Mouse (Mus musculus) fibroblast of lung, adult 2 months (primary cell): ENCODE measurements around the gene Zfp324.
A peak's percentile ranks its signal among the peaks of the same experiment; 100 is the strongest.
"Not testable (repeated sequence)": the region's sequence is repeated elsewhere in the genome, so short reads cannot be mapped to it uniquely, and the experiment has no call there.

Source experiments
- DNase-seq: peaks from one replicate; pipeline ENCODE4 v3.0.0-alpha.2; 2011; ENCODE audit warnings: low read depth

The Zfp324 gene

DNA sequence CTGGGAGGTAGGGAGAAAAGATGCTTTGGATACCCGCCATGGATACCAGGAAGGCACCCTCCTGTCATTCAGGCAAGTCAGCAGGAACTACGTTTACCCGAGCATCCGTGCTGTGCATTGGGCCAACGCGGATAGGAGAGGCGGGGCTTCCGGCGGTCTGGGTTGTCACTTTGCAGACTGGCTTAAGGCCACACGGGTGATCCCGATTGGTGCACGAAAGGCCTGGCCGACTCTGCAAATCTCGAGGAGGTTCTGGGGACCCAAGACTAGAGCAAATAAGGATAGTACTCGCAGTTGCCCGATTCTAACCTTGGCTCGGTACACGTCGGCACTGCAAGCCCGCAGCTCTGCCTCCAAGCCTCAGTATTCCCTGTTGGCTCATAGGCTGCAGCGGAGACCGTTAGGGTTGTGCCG is at the start of gene Zfp324:
Gene Zfp324 (plus strand): TSS at position 161 of the 414 bp plus-strand sequence.
- peak; percentile 81 for DNase-seq

DNA sequence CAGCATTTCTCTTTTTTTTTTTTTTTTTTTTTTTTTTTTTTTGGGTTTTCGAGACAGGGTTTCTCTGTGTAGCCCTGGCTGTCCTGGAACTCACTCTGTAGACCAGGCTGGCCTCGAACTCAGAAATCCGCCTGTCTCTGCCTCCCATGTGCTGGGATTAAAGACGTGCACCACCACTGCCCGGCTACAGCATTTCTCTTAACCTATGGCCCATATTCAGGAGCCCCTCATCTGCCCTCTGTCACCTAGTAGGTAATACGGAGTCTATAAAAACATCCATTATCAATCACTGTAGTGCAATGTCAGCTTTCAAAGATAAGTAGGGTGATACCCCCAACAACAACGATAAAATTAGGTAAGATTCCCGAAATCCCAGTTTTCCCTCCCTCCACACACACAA is 45.1 kb upstream of the Zfp324 start:
- not testable (repeated sequence) for DNase-seq

DNA sequence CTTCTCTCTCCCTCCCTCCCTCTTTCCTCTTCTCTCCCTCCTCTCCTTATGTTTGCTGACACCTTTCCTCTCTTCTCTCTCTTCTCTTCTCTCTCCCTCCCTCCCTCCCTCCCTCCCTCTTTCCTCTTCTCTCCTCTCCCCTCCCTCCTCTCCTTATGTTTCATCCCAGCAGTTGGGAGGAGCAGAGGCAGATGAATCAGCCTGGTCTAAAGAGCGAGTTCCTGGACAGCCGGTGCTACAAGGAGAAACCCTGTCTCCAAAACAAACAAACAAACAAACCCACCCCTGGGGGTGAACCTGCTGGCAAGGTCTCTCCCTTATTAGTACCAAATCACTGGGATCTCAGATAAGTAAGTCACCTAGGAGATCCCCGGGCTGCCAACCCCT is 44.3 kb upstream of the Zfp324 start:
- no peak for DNase-seq

DNA sequence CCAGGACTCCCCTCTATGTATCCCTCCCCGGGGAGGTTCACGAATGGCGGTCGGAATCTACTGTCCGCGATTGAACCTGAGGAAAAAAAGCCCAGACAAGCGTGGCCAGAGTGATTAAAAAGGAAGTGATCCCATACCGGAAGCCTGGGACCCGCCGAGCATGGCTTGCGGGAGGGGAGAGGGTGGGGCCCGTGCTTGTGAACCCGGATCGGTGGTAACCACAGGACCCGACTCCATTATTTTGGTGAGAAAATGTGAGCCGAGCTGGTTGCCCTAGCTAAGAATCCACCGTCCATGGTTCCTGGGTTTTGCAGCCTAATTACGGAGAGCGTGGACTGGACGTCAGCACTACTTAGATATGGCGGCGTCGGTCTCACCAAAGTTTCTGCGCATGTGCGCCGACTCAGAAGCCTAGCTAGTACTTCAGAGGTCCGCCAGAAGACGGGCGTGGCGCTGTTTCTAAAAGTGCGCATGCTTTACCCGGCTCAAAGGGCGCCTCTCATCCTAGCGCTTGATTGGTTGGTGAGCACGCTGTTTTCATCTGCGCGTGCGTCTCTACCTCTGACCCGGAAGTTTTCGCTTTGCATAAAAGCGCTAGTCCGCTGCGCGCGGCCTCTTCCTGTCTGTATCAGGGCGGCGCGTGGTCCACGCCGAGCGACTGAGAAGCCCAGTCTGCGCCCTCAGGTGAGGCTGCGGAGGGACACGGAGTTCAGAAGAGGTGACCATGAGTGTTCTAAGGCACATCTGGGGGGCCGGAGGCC is 43.8 kb upstream of the Zfp324 start, which contains the start of gene Rps5:
Gene Rps5 (plus strand): TSS at position 586 of the 761 bp plus-strand sequence.
- DNase-seq, result peak; percentile 99

DNA sequence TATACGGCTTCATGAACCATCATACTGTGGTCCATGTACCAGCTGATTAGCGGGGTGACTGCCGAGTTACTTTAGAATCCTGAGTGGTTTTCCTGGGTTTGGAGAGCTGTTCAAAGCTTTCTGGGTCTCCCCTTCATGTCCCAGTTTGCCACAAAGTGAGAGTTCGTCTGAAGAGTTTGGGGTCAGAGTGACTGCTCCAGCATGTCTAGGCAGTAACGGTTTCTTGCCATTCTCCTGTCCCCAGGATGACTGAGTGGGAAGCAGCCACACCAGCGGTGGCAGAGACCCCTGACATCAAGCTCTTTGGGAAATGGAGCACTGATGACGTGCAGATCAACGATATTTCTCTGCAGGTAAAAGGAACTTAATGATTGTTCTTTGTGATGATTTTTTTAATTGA is 42.9 kb upstream of the Zfp324 start:
- no peak for DNase-seq

DNA sequence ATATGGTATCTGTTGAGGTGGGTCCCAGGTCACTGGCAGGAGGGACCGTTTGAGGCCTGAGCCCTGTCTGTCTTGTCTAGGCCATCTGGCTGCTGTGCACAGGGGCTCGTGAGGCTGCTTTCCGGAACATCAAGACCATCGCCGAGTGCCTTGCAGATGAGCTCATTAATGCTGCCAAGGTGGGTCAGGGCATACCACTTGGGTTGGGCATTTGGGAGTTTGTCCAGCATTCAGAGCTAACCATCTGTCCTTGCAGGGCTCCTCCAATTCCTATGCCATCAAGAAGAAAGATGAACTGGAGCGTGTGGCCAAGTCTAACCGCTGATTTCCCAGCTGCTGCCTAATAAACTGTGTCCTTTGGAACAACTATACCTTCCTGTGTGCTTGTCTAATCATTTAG is 39.3 kb upstream of the Zfp324 start:
- DNase-seq, result no peak

DNA sequence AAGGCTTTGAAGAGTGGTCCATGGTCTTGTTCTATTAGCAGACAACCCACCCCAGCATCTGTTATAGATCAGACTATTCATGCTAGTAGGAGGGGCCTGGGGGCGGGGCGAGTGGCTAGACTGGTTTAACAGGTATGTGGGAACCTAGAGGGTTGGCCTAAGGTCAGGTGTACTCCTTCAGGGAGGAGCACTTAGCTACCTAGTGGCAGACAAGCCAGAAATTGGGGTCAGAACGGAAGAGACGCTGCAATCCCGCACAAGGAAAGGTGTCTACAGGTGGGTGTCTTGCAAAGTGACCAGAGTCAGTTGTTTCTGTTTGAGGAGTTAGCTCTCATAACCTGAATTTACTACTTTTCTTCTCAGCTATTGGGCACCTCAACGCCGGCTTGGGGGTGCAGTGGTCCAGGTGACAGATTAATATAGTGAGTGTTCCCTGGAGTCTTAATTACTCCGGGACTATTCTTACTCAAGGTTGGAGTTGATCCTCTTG is 38.4 kb upstream of the Zfp324 start, which contains the start of gene Rnf225:
Gene Rnf225 (plus strand): TSS at position 226 of the 490 bp plus-strand sequence.
- DNase-seq, result no peak

DNA sequence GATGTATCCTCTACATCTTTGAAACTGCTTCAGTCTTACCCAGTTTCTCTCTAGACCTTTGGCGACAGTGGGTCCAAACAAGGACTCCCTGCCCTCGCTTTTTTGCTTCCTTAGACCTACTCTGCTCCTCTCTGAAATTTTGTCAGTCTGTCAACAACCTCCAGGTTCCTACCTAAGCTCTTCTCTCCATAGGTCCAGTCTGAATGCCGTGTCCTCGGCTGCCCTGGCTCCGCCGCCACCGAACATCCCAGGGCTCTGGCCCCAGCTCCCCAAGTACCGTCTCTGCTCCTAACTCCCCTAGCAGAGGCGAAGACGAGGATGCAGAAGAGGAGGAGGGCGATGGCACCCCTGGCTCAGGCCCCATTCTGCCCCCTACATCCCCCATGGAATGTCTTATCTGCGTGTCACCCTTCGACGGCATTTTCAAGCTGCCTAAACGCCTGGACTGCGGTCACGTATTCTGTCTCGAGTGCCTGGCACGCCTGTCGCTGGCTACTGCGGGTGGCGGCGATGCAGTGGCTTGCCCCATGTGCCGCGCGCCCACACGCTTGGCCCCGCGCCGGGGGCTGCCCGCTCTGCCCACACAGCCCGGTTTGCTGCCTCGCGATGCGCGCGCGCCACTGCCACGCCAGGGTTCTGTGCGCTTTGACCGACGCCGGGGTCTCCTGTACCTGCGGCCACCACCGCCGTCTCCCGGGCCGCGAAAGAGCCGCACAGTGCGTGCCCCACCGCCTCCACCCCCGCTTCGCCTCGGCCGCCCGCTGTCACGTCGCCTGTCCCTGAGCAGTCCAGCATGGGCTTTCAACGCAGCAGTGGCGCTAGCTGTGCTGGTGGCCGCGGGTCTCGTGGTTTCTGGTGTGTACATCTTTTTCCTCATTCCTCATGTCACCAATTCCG is 37.7 kb upstream of the Zfp324 start:
- no peak for DNase-seq

DNA sequence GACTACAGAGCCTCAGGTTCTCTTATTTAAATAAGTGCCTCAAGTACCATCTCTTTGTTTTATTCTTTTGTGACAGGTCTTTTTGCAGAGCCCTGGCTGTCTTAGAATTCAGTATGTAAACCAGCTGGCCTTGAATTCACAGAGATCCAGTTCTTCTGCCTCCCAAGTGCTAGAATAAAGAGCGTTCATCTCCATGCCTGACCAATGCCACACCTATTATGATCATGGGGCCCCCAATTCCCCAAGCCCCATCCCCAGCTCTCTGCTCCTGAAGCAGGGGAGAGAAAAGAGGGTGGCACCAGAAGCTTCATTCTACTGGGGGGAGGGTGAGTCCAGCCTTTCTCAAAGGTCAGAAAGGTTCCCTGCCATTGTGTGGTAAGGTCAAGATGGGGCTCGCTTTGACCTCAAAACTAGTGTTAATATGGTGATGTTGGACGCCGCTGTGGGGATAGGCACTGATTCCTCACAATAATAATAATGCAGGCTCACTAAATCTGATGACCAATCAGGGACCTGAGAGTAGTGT is 32.0 kb upstream of the Zfp324 start:
- no peak for DNase-seq

DNA sequence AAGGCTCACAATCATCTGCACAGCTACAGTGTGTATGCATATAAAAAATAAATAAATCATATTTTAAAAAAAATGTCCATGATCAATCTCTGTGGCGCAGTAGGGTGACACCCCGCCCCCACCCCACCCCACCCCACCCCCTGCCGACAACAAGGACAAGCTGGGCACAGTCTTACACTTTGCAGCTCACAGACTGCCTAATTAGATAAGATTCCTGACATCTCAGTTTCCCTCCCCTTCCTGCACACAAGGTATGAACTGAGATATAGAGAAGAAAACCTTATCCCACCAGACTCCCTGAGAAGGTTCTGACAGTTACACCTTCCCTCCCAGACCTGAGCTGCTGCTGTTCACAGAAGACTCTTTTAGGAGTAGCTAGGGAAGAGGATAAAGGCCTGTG is 30.8 kb upstream of the Zfp324 start:
- no peak for DNase-seq

DNA sequence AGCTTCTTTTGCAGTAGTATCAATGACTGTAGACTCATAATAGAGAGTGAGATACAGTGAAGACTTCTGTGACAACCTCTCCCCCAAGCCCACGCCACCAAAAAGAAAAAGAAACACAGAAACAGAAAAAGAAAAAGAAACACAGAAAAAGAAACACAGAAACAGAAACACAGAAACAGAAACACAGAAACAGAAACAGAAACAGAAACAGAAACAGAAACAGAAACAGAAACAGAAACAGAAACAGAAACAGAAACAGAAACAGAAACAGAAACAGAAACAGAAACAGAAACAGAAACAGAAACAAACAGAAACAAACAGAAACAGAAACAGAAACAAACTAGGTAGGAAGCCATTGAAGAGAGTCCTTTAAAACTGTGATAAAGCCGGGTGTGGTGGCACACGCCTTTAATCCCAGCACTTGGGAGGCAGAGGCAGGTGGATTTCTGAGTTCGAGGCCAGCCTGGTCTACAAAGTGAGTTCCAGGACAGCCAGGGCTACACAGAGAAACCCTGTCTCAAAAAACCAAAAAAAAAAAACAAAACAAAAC is 28.3 kb upstream of the Zfp324 start:
- not testable (repeated sequence) for DNase-seq

DNA sequence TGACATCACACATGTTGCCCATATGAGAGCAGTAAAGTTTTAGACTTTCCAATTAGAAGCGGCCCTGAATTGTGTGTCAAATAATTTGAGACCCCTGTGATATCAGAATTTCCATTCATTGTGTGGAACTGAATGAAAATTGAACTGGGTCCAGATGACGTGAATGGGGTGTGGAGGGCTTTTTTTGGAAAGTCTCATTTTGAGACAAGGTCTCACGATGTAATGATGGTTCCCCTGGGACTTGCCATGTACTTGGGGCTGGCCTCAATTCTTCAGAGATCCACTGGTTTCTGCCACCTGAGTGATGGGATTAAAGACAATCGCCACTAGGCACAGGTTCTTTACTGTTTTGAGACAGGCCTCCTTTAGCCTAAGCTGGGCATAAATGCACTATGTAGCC is 25.0 kb upstream of the Zfp324 start:
- DNase-seq, result no peak

DNA sequence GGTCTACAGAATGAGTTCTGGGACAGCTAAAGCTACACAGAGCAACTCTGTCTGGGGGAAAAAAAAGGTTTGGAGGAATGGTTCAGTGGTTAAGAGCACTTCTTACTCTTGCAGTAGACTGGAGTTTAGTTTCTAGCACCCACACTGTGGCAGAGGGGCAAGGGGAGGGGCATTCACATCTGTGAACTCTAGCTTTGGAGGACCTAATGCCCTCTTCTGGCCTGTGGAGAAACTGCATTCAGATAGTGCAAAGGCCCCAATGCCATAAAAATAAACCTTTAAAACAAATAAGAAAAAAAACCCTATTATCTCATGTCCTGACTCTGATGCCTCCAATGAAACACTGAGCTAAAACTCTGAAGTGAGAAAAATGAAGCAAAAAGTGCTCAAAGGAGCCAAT is 22.1 kb upstream of the Zfp324 start:
- no peak for DNase-seq

DNA sequence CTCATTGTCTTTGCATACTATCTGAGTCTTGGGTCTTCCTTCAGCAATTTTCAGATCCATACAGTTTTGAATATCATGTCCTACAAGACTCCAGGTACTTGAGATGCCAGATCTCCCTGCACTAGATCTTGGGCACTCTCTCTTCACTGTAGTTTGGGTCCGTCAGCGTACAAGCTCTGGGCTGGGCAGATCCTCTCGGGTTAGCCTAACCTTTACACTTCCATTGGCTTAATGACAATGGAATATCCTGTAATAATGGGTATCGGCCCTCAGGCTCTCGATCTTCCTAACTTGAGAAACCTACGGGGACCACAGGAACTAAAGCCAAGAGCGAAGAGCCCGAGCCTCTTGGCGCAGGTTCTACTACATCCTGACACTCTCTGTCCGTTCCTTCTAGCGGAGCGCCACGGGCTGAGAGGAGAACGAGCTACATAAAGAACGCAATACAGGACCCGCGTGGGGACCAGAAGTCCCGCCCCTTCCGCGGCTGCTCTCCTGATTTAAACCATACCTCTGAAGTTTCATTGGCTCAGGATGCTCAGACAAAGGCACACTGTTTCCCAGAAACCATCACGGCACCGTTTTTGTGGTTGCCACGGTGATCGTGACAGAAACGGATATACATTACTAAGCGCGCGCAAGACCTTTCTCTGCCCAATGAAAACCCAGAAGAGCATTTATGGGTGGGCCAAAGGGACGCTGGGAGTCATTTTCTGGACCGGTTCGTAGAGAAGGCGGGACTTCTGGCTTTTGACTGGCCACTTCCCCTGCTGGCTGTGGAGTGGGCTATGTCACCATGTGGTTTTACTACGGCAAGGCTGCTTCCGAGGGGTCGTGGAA is 16.4 kb upstream of the Zfp324 start:
- DNase-seq, result peak; percentile 99

DNA sequence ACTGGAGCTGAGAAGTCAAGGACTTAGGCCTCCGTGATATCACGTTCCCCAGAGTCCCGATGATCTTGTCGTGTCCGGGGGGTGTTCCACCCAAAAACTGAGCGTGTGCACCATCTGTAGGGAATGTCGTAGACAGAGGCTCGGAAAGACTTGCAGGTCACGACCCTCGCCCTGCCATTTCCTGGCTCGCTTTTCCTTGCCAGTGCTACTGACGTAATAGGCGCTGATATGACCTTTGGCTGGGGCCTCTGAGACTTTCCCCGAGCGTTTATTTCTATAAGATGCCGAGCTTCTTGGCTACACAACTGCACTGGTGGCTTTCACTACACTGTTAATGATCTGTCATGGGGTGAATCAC is 15.8 kb upstream of the Zfp324 start:
- DNase-seq, result no peak

DNA sequence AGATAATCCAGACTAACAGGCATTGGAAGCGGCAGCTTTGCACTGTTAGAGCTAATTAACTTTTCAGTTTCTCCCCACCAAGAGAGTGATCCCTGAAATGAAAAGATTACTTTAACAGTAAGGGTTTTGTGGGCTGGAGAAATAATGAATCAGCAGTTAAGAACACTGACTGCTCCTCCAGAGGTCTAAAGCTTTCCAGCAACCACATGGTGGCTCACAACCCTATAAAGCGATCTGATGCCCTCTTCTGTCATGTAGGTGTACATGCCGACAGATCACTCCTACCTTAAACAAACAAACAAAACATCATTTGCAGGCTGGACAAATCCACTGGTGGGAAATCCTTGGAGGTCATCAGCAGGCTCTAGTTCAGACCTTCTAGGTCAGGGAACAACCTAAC is 10.7 kb upstream of the Zfp324 start:
- DNase-seq, result no peak

DNA sequence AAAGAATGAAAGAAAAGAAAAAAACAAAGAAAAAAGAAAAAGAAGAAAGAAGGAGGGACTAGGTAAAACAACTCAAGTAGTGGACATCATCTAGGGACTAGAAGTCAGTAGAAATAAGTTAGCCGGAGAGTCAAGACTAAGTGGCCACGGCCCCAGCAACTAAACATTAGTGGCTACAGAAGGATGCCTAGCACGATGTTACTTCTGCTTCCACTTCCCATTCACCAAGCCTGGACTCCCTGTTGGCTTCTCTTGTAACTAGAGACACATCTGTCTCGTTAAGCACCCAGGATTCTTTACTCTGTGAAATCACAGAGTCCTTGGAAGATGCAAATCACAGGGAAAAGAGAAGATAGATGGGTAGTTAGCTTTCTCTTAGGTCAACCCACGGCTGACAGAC is 8.1 kb upstream of the Zfp324 start:
- DNase-seq, result no peak

DNA sequence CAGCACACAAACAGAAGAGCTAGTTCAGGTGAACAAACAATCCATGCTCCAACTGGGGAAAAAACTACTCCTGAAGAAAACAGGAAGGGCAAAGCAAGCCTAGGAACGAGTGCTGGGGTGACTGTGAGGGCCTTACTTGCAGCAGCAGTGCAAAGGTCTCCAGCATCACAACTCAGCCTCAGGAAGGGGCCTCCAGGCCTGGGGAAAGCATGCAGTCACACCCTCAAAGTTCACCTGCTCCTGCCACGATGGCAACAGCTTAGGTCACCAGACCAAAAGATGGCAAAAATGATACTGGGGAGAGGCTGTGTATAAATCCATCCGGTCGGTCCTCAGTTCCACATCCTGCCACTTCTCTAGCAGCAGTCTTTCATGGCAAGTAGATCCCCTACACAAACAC is 6.7 kb upstream of the Zfp324 start:
- DNase-seq, result no peak

DNA sequence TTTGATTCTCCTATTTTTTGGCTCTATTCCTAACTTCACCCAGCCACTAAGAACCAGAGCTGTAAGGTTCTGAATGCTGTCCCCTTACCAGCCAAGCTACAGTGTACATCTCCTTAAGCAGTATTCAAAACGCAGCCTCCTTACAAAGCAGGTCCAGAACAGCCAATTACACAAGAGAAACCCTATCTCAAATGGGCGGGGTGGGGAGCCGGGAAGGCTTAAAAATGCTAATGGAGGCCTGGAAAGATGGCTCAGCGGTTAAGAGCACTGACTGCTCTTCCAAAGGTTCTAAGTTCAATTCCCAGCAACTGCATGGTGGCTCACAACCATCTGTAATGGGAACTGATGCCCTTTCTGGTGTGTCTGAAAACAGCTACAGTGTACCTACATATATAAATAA is 5.9 kb upstream of the Zfp324 start:
- DNase-seq, result no peak

DNA sequence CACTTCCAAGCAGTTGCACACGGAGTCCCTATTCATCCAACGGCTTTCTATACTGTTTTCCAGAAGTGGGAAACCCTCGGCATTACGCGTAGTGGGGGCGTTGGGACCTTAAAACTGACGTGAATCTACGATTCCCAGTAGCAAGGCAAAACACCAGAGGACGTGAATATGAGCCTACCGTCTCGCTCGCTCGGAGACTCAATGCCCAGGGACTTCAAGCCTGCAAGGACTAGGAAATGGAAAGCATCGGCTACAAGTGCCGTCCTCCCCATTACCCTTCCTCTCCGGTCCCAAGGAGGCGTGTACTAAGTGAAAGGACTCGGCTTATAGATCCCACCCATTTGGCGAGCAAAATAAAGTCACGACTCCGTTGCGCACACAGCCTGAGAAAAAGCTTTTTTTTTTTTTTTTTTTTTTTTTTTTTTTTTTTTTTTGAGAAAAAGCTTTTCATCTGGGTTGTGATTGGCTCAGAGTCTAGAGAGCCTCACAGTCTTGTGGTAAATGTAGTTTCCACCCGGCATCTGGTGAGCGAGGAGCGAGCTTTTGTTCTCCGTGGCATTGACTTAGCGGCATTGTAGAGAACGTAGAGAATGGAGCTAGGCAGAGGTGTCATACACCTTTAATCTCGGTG is 4.0 kb upstream of the Zfp324 start:
- DNase-seq, result peak; percentile 60
